Mouse (Mus musculus) skeletal muscle tissue, adult 2 months (tissue): Measurements from ENCODE around the gene Olfr698.
"Not testable (repeated sequence)": the region's sequence is repeated elsewhere in the genome, so short reads cannot be mapped to it uniquely, and the experiment has no call there.

Experiments
- DNase-seq: peaks from one replicate; pipeline ENCODE4 v3.0.0-alpha.2; 2012; ENCODE audit warnings: low read depth, low spot score

Olfr698 gene

GRCm38 (mm10) chr7:106755297-106755696 is at the start of gene Olfr698:
Gene Olfr698, minus strand, starts transcription at chr7:106755397.
- DNase-seq = no peak

GRCm38 (mm10) chr7:106793098-106793497 is 37.9 kb upstream of the Olfr698 start, which contains the start of gene Olfr699:
Gene Olfr699, minus strand, starts transcription at chr7:106793198.
- DNase-seq = no peak

GRCm38 (mm10) chr7:106788330-106788729 is 33.1 kb upstream of the Olfr698 start:
- DNase-seq = no peak

GRCm38 (mm10) chr7:106761008-106761407 is 5.8 kb upstream of the Olfr698 start:
- DNase-seq = not testable (repeated sequence)

- DNase-seq = peak; percentile 5
These were observed 3.6 kb upstream of the Olfr698 start for GRCm38 (mm10) chr7:106758800-106759199.

- no peak for DNase-seq
These were observed 9.4 kb downstream of the Olfr698 start for GRCm38 (mm10) chr7:106745811-106746210.

- no peak for DNase-seq
These were observed 12.9 kb downstream of the Olfr698 start, which contains the start of gene Olfr697 for GRCm38 (mm10) chr7:106742343-106742742. Gene Olfr697, minus strand, starts transcription at chr7:106742443.

GRCm38 (mm10) chr7:106737028-106737427 is 18.2 kb downstream of the Olfr698 start:
- DNase-seq = no peak

GRCm38 (mm10) chr7:106733717-106734116 is 21.5 kb downstream of the Olfr698 start:
- no peak for DNase-seq

- not testable (repeated sequence) for DNase-seq
These were observed 29.5 kb downstream of the Olfr698 start for GRCm38 (mm10) chr7:106725654-106726053.

- DNase-seq = no peak
These were observed 38.9 kb downstream of the Olfr698 start, which contains the start of gene Olfr695 for GRCm38 (mm10) chr7:106716296-106716695. Gene Olfr695, minus strand, starts transcription at chr7:106716396.

GRCm38 (mm10) chr7:106711463-106711862 is 43.7 kb downstream of the Olfr698 start:
- DNase-seq = no peak

GRCm38 (mm10) chr7:106707705-106708104 is 47.5 kb downstream of the Olfr698 start:
- not testable (repeated sequence) for DNase-seq
